Mouse (Mus musculus) T-helper 1 cell (primary cell): ENCODE results near the gene Sla2.
"Not testable (repeated sequence)": the region's sequence is repeated elsewhere in the genome, so short reads cannot be mapped to it uniquely, and the experiment has no call there.

Experiments used
- in situ Hi-C: fragments of 300-600 bp; cut with MboI, MseI; formaldehyde crosslinking; loops from one replicate; pipeline ENCODE4 v1.15.1; 2025; ENCODE audit warnings: high pct_unique_total_duplicates

Gene Sla2

DNA sequence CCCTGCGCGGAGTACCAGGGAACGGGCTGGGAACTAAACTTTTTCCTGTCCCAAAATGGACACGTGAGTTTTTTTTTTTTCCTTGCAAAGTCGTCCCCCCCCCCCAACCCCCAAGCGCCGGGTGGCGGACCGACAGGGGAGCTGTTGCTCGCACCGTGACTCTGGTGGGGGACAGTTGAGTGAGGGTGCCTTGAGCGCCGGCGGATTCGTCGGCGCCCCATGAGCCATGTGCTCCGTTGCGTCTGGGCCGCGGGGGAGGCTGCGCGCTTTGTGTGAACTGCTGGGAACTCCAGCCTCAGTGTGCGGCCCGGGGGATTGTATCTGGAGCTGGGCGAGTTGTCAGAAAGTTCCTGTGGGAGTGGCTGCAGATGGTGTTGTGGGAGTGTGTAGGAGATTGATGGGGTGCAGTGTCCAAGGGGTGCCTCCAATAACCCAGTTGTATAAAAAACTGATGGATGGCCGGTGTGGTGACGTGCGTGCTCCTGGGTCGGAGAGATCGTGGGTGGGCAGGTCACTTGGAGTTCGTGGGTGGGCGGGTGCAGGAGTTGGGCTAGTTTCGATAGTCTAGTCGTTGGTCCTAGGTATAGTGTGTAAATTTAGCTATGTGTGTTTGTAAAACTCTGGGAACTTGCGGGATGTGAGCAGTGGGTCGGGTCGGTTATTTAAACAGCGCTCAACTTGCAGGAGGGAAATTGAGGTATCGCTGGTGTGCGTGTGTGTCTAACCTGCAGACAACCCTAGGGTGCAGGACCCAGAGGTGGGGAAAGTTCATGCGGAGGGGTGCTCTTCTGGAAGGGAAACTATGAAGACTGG is 45.8 kb downstream of the Sla2 start:
- in situ Hi-C loops = no loop called here

DNA sequence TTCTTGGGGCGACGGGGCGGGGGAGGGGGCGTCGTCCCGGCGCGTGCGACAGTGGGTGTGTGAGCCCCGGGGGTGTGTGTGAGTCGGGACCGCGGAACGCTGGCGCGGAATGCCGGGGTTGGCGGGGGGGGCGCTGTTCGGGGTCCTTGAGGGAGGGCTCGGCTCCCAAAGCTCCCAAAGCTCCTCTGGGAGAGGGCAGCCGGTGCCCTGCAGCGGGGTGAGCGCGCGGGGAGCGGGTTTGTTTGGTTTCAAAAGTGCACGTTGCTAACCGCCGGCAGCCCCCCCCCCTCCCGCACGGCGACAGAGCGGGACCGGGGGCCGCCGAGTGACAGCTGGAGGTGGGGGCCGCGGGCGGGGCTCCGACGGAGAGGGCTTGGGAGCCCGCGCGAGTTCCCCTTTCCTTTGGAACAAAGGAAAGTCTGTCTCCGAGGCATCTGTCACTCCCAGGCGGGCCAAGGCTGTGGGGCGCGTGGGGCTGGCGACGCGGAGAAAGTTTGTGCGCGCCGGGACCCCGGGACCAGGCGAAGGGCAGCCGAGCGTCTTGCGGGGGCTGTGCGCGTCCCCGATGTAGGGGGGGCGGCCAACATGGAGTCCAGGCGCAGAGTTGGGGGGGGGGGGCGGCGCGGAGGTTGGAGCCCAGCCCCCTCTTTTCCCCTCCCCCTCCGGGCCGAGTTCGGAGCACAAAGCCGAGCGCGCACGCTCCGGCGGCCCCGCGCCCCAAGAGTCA is 46.5 kb downstream of the Sla2 start:
- in situ Hi-C loops = no loop called here

DNA sequence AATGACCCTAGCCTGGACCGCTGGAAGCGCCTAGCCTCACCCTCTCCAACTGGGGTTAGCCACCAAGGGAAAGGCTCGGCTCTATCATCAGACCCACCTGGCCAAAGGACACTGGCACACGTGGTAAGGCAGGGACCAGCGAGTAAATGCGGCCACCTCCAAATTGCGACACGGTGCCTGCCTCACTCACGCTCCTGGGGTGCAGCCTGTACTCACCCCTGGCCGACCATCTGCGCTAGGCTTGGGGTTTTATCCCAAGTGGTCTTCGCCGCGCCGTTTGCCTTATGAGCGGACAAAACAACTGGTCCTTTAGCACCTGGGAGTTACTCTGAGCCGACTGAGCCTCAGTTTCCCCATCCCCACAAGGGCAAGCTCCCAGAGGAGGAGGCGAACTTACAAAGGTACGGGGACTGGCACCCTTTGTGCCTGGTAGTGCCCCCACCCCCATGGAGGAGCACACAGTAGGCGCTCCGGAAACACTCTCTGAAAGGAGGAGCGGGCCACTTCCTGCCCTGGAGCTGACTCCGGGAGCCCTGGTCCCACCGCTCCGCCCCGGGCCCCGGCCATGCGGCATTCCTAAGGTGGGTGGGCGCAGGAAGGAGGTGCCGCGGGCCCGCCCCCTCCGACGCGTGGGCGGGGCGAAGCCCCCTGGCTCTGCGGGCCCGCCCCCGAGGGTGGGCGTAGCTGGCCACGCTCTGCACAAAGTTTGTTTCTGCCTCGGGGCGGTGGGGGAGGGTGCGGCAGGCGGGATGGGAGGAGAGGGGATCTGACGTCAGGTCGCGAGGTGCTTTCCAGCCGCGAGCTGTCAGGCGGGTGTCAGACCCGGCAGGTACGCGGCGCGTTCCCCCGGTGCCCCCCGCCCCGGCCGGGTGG is 47.4 kb downstream of the Sla2 start, which contains the start of gene Tgif2:
Gene Tgif2 (plus strand): TSS at position 689 of the 873 bp plus-strand sequence.
- in situ Hi-C loops = no loop called here

DNA sequence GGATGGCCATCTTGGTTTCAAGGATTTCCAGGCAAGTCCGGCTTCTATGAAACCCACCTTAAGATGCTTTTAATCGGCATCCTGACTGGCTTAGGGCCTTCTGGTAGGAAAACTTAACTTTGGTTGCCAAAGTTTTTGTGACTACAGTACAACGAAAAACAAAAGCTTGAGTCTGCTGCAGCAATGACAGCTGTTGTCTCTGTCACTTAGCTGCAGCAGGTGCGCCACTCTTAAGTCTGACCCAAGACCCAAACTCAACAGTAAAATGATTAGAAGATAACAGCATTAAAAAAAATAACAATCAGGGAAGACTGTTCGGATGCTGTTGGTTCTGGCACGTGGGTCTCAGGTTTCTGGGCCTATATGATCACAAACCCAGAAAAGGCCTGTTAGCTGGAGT is 48.2 kb downstream of the Sla2 start:
- in situ Hi-C loops = no loop called here

DNA sequence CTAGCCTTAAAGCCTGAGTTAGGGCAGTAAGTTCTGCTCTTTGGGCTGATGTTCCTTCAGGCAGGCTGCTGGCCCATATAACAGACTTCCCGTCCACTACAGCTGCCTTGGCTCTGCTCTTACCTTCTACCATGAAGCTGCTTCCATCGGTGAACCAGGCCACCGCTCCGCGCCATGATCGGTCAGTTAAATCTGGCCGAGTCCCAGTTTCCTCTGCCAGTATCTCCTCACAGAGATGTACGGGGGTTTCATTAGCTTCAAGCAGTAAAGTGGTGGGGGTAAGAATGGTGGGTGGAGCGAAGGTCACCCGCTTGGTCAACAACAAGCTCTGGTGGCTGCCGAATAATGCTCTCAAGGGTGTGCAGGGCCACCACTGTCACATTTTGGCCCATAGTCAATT is 52.7 kb downstream of the Sla2 start:
- in situ Hi-C loops = no loop called here

DNA sequence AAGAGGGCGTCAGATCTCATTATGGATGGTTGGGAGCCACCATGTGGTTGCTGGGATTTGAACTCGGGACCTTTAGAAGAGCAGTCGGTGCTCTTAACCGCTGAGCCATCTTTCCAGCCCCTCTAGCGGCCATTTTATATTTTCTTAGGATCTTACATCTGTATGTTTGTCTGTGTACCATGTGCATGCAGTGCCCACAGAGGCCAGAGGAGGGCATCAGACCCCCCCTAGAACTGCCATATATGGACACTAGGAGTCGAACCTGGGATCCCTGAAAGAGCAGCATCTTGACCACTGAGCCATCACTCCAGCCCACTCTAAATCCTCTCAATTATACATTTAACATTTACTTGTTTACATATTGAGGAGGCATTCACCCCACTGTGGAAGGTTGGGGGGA is 61.9 kb downstream of the Sla2 start:
- in situ Hi-C loops = not testable (repeated sequence)
